Mouse (Mus musculus): ENCODE results near the gene 4931414P19Rik.

- TF ChIP-seq CTCF (IDR thresholded peaks at IDR 0.05; ENCODE audit: control insufficient read depth, insufficient read depth, low read length), result no peak
- TF ChIP-seq POLR2A (IDR thresholded peaks at IDR 0.05; ENCODE audit: borderline replicate concordance, control insufficient read depth, low read depth, low read length), result no peak
Measured at GRCm38 (mm10) chr14:54575631-54576030, 30.2 kb downstream of the 4931414P19Rik start.
